In the genomic region with DNA sequence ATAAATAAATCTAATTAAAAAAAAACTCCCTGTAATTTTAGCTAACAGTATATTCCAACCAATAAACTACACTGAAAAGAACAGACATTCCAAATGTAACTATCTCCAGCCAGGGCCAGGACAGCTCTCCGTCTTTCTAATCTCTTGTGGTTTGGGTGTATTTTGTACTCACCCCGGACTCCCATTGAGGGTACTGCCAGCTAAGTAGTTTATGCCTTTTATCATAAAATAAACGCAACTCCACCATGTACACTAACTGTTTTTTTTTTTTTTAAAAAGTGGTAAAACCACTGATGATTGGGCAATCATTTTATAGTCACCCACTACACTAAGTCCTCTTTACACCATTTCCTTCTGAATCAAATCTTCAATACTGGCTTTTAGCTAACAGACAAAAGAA, we compare ENCODE assay signal across 24 mouse cellular contexts.
"Had no signal": no experiment of that assay in that cellular context is flagged by ENCODE, and none has a peak within 500 bp of the region (broad histone marks: within the 10 kb centered on the region; RNA-seq: fewer than 3 reads in every experiment).

No protein-coding gene starts in this region.

- H3K4me1 ChIP-seq: heart, embryonic 10.5 days; heart, embryonic 12.5 days; hindbrain, embryonic 13.5 days; hindbrain, embryonic 15.5 days; kidney, embryonic 15.5 days; limb, embryonic 10.5 days; limb, embryonic 12.5 days; liver, embryonic 13.5 days; liver, embryonic 15.5 days had no signal

- H3K4me3 ChIP-seq: heart, embryonic 10.5 days; heart, embryonic 12.5 days; hindbrain, embryonic 13.5 days; hindbrain, embryonic 15.5 days; kidney, embryonic 15.5 days; left cerebral cortex, adult 2 months; limb, embryonic 10.5 days; limb, embryonic 12.5 days; liver, embryonic 13.5 days; liver, embryonic 15.5 days had no signal

- H3K27ac ChIP-seq: heart, embryonic 10.5 days; hindbrain, embryonic 13.5 days; hindbrain, embryonic 15.5 days; hindbrain, postnatal 0 days; kidney, embryonic 15.5 days; kidney, postnatal 0 days; left cerebral cortex, adult 2 months; limb, embryonic 10.5 days; limb, embryonic 12.5 days; liver, embryonic 13.5 days; liver, embryonic 15.5 days had no signal

- H3K9me3 ChIP-seq: heart, embryonic 10.5 days; heart, embryonic 12.5 days; hindbrain, embryonic 13.5 days; hindbrain, embryonic 15.5 days; kidney, embryonic 15.5 days; limb, embryonic 10.5 days; limb, embryonic 12.5 days; liver, embryonic 13.5 days; liver, embryonic 15.5 days had no signal

- H3K27me3 ChIP-seq: heart, embryonic 12.5 days; hindbrain, embryonic 13.5 days; hindbrain, embryonic 15.5 days; kidney, embryonic 15.5 days; limb, embryonic 12.5 days; liver, embryonic 13.5 days; liver, embryonic 15.5 days had no signal

- ATAC-seq: hindbrain, postnatal 0 days; intestine, embryonic 16.5 days had no signal

- DNase-seq: gastrocnemius, postnatal 14 days; gastrocnemius, postnatal 36 days; heart, postnatal 10 days; heart, postnatal 4 days; kidney, adult 11 months; kidney, adult 2 months; kidney, adult 9 months; kidney, postnatal 14 days; kidney, postnatal 36 days; layer of hippocampus, adult 9-11 months; liver; liver, embryonic 13.5 days had no signal
